Mouse (Mus musculus): Measurements from ENCODE around the gene Rrn3. TPM values are rescaled to one million over a fixed set of nuclear protein-coding genes. Genes with fewer than 3 reads are reported as not detected.
"Not testable (repeated sequence)": the region's sequence is repeated elsewhere in the genome, so short reads cannot be mapped to it uniquely, and the experiment has no call there.

Gene Rrn3
- total and polyA plus RNA-seq, 3 experiments: 83.5 to 136 (median 93.8) TPM

DNA sequence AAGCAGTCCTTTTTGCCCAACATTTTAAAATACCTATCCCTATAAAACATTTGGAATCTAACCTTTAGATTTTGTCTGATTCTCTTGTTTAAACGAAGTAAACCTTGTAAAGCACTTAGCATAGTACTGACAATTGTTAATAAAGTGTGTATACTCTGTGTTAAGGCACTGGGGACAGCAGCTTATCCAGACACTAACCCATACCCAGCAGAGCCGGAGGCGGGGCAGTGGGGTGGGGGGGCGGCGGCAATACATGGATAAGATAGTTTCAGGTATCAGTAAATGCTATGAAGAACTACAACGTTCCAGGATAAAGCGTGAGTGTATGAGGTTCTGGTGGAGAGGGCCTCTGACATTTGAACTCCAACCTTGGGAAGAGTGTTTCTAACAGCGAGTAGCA is 708 bp downstream of the Rrn3 start:
- Histone ChIP-seq H3K4me1 (ENCODE audit: control insufficient read depth in 1 of 2, insufficient read depth in 2 of 2) (peaks cover 10 to 46% of the 10 kb centered on the region in 2 experiments), H3K9me3 (replicated peaks; ENCODE audit: low read length) (peaks cover 20% of the 10 kb centered on the region), H3K79me2 (replicated peaks; ENCODE audit: control insufficient read depth, extremely low read depth, insufficient read depth, poor library complexity, severe bottlenecking) (peaks cover 25% of the 10 kb centered on the region), H3K4me3 (replicated peaks in 1 of 3; ENCODE audit: low read depth in 2 of 3, low read length in 2 of 3, poor library complexity in 1 of 3) (peak overlapping the region; percentile 62 to 92 (median 77)), H3K4me2 (ENCODE audit: insufficient read depth, low read depth, poor library complexity, severe bottlenecking) (peak overlapping the region; percentile 78), H3K36me3 (replicated peaks in 1 of 2; ENCODE audit: control insufficient read depth in 1 of 2, insufficient read depth in 1 of 2, low read length in 1 of 2) (peaks cover 19 to 47% of the 10 kb centered on the region in 2 experiments), H3K27ac (ENCODE audit: insufficient read depth, low read depth) (no peak overlapping the region), H3K9ac (ENCODE audit: insufficient read depth, low read depth) (peak overlapping the region; percentile 68), H3K27me3 (replicated peaks) (no peaks in the 10 kb centered on the region)
- TF ChIP-seq USF2 (conservative IDR thresholded peaks at IDR 0.05; ENCODE audit: low read depth, low read length) (no peak), RCOR1 (conservative IDR thresholded peaks at IDR 0.05; ENCODE audit: low read depth, low read length) (no peak), MYC (IDR thresholded peaks at IDR 0.05; ENCODE audit: low read depth, low read length) (no peak), ELF1 (IDR thresholded peaks at IDR 0.05; ENCODE audit: low read depth, low read length) (no peak), USF1 (IDR thresholded peaks at IDR 0.05; ENCODE audit: low read depth, low read length) (no peak), BHLHE40 (IDR thresholded peaks at IDR 0.05; ENCODE audit: low read depth, low read length) (no peak), MAFK (IDR thresholded peaks at IDR 0.05; ENCODE audit: insufficient replicate concordance, low read length) (no peak), JUN (IDR thresholded peaks at IDR 0.05; ENCODE audit: insufficient read depth, low read depth, low read length) (no peak), GABPA (IDR thresholded peaks at IDR 0.05; ENCODE audit: insufficient replicate concordance, low read depth, low read length) (no peak), E2F4 (IDR thresholded peaks at IDR 0.05; ENCODE audit: insufficient replicate concordance, low read depth, low read length) (no peak)
- no peak for DNase-seq (ENCODE audit: extremely low read depth)
- dilution Hi-C loops (cut with MboI; ENCODE audit: extremely low pct_ligation_motif_present, extremely low pct_unique_long_range_greater_than_20kb, low sequenced_read_pairs): no loop called here
- in situ Hi-C loops (cut with MboI; ENCODE audit: low pct_ligation_motif_present, low pct_unique_long_range_greater_than_20kb, low sequenced_read_pairs): no loop called here

DNA sequence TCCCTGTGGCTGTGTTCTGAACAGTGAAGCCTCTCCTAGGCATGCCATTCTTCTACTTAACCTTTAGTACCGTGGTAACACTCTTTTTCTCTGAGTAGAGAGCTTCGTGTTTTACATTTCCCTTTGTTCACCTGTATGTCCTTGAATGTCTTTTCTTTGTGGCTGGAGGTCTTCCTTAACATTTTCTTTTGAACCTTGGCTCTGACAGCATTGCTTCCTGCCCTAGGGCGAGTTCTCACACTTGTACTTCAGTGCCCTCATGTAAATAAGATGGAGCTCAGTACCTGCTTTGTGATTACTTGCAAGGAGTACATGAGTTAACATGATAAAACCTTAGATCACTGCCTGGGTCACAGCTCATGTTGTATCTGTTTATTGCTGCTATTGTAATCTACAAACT is 5.4 kb downstream of the Rrn3 start:
- TF ChIP-seq CHD2 (IDR thresholded peaks at IDR 0.05; ENCODE audit: low read length) (no peak), TBP (conservative IDR thresholded peaks at IDR 0.05; ENCODE audit: low read depth, low read length) (no peak), USF2 (conservative IDR thresholded peaks at IDR 0.05; ENCODE audit: low read depth, low read length) (no peak), MYC (IDR thresholded peaks at IDR 0.05; ENCODE audit: low read depth, low read length) (no peak), PAX5 (IDR thresholded peaks at IDR 0.05; ENCODE audit: low read length) (no peak), ZMIZ1 (IDR thresholded peaks at IDR 0.05; ENCODE audit: low read depth, low read length) (no peak), BHLHE40 (IDR thresholded peaks at IDR 0.05; ENCODE audit: low read depth, low read length) (no peak), EP300 (IDR thresholded peaks at IDR 0.05; ENCODE audit: low read length) (no peak), UBTF (IDR thresholded peaks at IDR 0.05; ENCODE audit: low read depth, low read length) (no peak), NRF1 (IDR thresholded peaks at IDR 0.05; ENCODE audit: low read depth, low read length) (no peak), ELF1 (IDR thresholded peaks at IDR 0.05; ENCODE audit: low read depth, low read length) (no peak), RAD21 (IDR thresholded peaks at IDR 0.05; ENCODE audit: low read depth, low read length) (no peak), JUND (conservative IDR thresholded peaks at IDR 0.05; ENCODE audit: low read depth, low read length) (no peak), HCFC1 (IDR thresholded peaks at IDR 0.05; ENCODE audit: low read depth, low read length) (no peak), SMC3 (IDR thresholded peaks at IDR 0.05; ENCODE audit: low read depth, low read length) (no peak), IRF4 (IDR thresholded peaks at IDR 0.05; ENCODE audit: low read depth, low read length) (no peak), E2F4 (IDR thresholded peaks at IDR 0.05; ENCODE audit: insufficient replicate concordance, low read depth, low read length) (no peak), ETS1 (conservative IDR thresholded peaks at IDR 0.05; ENCODE audit: low read depth, low read length) (no peak), ZC3H11A (IDR thresholded peaks at IDR 0.05; ENCODE audit: low read depth, low read length) (no peak), SIN3A (IDR thresholded peaks at IDR 0.05; ENCODE audit: low read length) (no peak)
- DNase-seq (ENCODE audit: extremely low read depth): no peak
- no peak overlapping the region for H3K27ac ChIP-seq (ENCODE audit: insufficient read depth, low read depth)
- H3K9me3 ChIP-seq (replicated peaks; ENCODE audit: low read length): peaks cover 2% of the 10 kb centered on the region
- in situ Hi-C loops (cut with MboI; ENCODE audit: low pct_ligation_motif_present, low pct_unique_long_range_greater_than_20kb, low sequenced_read_pairs): no loop called here
- no peaks in the 10 kb centered on the region for H3K27me3 ChIP-seq (replicated peaks)
- dilution Hi-C loops (cut with MboI; ENCODE audit: extremely low pct_ligation_motif_present, extremely low pct_unique_long_range_greater_than_20kb, low sequenced_read_pairs): no loop called here
- H3K9ac ChIP-seq (ENCODE audit: insufficient read depth, low read depth): no peak overlapping the region
- H3K4me1 ChIP-seq (ENCODE audit: control insufficient read depth in 1 of 2, insufficient read depth in 2 of 2): peaks cover 10 to 52% of the 10 kb centered on the region in 2 experiments
- H3K36me3 ChIP-seq (replicated peaks in 1 of 2; ENCODE audit: control insufficient read depth in 1 of 2, insufficient read depth in 1 of 2, low read length in 1 of 2): peaks cover 52 to 80% of the 10 kb centered on the region in 2 experiments
- no peak overlapping the region for H3K4me2 ChIP-seq (ENCODE audit: insufficient read depth, low read depth, poor library complexity, severe bottlenecking)
- peaks cover 25% of the 10 kb centered on the region for H3K79me2 ChIP-seq (replicated peaks; ENCODE audit: control insufficient read depth, extremely low read depth, insufficient read depth, poor library complexity, severe bottlenecking)
- H3K4me3 ChIP-seq (replicated peaks in 1 of 3; ENCODE audit: low read depth in 2 of 3, low read length in 2 of 3, poor library complexity in 1 of 3): no peak overlapping the region

DNA sequence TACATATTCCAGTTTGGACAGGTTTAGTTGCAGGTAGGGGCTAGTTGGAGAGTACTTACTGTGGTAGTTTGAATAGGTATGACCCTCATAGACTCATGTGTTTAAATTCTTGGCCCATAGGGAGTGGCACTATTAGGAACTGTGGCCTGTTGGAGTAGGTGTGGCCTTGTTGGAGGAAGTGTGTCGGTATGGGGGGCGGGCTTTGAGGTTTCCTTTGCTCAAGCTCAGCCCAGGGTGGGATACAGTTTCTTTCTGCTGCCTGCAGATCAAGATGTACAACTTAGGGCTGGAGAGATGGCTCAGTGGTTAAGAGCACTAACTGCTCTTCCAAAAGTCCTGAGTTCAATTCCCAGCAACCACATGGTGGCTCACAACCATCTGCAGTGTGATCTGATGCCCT is 12.9 kb downstream of the Rrn3 start:
- H3K4me2 ChIP-seq (ENCODE audit: insufficient read depth, low read depth, poor library complexity, severe bottlenecking); H3K27ac ChIP-seq (ENCODE audit: insufficient read depth, low read depth); H3K4me3 ChIP-seq (replicated peaks in 1 of 3; ENCODE audit: low read depth in 2 of 3, low read length in 2 of 3, poor library complexity in 1 of 3); H3K9ac ChIP-seq (ENCODE audit: insufficient read depth, low read depth); H3K79me2 ChIP-seq (replicated peaks; ENCODE audit: control insufficient read depth, extremely low read depth, insufficient read depth, poor library complexity, severe bottlenecking); DNase-seq (ENCODE audit: extremely low read depth); H3K27me3 ChIP-seq (replicated peaks); H3K9me3 ChIP-seq (replicated peaks; ENCODE audit: low read length); H3K4me1 ChIP-seq (ENCODE audit: control insufficient read depth in 1 of 2, insufficient read depth in 2 of 2); dilution Hi-C loops (cut with MboI; ENCODE audit: extremely low pct_ligation_motif_present, extremely low pct_unique_long_range_greater_than_20kb, low sequenced_read_pairs); in situ Hi-C loops (cut with MboI; ENCODE audit: low pct_ligation_motif_present, low pct_unique_long_range_greater_than_20kb, low sequenced_read_pairs): not testable (repeated sequence)
- H3K36me3 ChIP-seq (replicated peaks in 1 of 2; ENCODE audit: control insufficient read depth in 1 of 2, insufficient read depth in 1 of 2, low read length in 1 of 2): peaks cover 71 to 89% of the 10 kb centered on the region in 2 experiments
